Mouse (Mus musculus) embryo, embryonic 10.5 days (tissue): ENCODE measurements around the gene Cacna2d3.
A peak's percentile ranks its signal among the peaks of the same experiment; 100 is the strongest.

Experiments used
- DNase-seq: peaks from one replicate; pipeline ENCODE4 v3.0.0-alpha.2; 2015; ENCODE audit warnings: low spot score

The Cacna2d3 gene

DNA sequence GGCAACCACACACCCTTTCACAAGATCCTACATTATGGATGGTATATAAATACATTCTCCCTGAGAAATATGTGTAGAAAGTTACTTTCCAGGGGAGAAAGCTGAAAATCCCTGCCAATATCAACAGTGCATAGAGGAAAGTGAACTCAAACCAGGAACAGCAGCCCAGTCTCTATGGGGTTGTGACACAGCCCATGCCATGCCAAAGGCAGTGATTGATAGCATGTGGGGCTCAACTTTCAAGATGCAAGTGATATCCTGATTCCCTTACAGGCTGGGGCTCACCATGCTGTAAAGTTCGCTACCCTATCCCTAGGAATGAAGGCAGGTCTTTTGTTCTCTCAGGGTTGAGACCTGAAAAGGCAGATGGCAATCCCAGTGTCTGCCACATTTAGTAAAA is 229.9 kb downstream of the Cacna2d3 start:
- DNase-seq, result no peak

DNA sequence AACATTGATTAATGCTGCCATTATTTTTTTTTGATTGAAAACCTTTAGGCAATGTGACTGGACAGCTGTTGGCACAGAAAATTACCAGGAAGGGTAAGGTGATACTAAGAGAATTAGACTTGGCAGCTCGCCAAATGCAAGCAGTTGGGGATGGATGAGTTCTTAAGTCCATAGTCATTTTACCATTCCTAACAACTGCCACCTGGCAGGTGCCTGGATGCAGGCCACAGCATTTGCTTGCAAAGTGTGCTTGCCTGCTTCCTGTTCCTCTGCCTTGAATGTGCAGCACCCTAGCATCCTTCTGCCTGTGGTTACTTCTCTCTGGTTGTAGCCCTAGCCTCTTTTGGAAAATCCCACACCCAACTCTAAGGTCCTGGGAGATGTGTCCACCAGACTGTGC is 236.2 kb downstream of the Cacna2d3 start:
- no peak for DNase-seq

DNA sequence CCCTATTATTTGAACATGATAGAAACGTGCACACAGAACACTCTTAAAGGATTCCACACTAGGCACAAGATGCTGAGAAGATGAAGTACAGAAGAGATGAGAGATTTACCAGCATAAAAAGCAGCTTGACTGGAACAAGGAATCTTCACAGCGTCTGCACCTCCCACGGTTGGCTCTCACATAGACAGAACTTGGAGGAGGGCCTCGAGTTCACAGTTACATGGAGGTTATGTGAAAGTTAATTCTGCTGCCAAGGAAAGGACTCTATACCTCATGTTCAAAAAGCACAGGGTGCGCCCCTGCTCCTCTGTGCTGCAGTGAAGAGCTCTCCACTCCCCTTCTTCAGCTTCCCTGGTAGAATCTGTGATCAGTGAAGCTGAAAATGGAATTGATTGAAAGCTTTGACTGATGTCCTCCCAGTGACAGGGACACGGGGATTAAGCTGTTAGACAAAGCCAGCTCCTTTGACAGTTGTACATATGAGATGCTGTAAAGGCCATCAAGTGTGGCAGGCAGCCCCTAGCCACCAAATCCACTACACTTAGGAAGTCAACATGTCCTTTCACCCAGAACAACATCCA is 243.2 kb downstream of the Cacna2d3 start:
- DNase-seq, result peak; percentile 10

DNA sequence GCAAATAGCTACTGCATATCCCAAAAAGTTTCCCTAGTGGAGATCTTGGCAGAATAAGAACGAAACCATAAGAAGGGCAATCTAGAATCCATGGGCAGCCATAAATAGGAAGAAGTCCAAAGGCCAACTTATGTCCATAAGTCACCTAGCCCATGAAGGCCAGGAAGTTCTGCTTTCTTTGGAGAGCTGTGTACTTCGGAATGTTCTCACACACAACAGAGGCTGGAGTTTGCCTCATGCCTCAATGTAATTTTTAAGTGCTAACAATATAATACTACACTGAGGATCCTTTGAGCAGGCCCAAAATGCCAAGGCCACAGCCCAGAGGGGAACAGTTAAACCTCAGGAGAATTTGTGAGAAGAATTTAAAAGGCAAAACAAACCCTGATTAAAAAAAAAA is 257.4 kb downstream of the Cacna2d3 start:
- no peak for DNase-seq

DNA sequence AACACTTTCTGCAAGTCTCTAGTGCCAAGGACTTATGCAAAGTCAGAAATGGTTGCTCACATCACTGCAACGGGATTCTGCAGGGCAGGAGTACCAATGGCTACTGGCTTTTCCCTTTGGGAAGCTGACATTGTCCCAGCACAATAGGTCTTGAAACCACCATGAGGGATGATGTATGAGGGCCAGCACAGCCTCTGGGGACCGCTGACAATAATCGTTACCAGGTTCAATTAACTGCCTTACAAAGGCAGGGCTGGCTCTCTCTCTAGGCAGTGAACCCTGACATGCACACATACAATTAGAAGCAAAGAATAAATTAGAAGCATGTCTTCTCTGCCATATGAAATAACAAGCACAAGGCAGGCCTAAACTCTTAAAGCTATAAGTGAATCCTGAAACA is 272.5 kb downstream of the Cacna2d3 start:
- DNase-seq, result peak; percentile 58

DNA sequence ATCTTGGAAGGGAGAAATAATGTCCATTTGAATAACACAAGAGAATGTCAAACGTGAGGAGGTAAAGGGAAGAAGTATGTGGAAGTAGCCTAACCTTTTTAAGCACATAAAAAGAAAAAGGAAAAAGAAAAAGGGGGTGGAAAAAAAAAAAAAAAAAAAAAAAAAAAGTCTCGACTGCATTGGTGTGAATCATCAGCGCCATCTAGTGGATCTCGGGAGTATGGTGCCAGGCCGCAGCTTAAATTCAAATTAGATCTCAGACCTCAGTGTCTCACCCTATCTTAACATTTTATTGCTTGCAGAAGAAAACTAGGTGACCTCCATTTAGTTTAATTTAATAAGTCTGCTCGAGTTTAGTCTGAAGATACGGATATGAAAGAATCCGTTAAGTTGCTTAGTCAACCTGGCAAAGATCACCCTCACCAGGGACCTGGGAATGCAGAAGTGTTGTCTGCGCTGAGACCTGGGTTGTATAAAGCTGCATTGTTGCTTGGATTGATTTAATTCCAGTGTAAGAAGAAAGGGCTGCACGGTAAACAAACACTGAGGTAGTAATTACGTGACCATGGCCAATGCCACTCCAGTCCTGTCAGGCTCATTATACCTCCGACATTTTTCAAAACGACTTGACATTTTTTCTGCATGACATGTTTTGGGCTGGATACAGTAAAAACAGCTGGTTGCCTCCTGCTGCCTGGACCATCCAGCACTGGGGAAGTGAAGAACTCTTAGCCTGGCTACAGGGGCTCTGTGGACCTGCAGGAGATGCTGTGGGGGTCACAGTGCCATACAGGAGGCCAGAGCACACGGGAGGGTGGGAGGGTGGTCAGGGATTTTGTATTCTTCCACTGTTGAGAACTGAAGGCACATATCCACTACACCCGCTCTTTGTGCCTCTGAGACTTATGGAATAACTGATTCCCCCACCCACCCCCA is 278.3 kb downstream of the Cacna2d3 start:
- peak; percentile 80 for DNase-seq

DNA sequence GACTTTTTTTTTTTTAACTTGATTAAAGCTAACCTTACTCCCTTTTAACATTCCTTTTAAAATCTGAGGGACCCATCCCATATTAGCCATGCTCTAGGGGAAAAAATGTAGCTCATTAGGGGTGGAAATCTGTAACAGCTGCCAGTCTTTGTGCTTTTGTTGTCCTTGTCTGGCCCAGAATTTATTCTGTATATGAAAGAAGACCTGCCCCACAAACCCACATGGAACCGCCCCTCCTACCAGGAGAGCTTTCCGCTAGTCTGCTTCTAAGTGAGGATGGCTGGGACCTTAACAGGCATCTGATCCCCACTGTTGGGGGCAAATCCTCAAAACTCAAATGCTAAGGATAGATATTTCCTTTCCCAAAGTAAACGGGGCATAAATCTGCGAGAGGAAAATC is 279.2 kb downstream of the Cacna2d3 start:
- peak; percentile 69 for DNase-seq

DNA sequence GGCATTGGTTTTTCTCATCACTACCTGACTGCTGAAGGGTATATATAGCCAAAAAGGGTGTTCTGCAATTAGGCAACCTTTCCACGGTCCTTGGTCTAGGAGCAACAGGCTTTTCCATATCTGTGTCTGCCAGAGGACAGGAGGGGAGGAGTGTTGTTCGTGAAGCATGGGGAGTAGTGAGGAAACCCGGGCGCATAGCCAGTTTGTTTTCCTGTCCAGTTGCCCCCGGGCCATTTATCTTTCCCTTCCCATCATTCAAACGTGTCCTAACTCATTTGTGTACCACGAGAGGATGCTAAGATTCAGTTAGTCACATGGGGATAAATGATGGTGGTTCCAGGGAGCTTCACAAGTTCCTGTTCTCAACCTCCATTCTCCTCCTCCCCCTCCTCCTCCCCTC is 283.0 kb downstream of the Cacna2d3 start:
- no peak for DNase-seq

DNA sequence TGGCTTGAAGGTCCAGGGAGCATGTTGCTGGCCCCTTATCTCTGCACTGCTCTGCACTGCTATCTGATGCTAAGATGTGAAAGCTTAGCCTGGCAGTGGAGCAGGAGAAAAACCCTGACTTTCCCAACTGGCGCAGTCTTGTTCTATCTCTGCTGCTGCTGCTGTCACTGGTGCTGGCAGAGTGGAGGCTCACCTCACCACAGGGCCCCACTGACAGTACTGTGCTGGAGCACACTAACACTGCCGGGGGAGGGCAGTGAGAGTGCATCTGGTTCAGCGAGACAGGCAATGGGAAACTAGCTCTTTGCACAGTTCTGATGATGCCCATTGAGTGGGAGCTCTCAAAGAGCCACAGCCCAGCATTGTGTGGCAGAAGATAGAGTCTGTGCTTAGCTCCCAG is 283.4 kb downstream of the Cacna2d3 start:
- DNase-seq, result no peak

DNA sequence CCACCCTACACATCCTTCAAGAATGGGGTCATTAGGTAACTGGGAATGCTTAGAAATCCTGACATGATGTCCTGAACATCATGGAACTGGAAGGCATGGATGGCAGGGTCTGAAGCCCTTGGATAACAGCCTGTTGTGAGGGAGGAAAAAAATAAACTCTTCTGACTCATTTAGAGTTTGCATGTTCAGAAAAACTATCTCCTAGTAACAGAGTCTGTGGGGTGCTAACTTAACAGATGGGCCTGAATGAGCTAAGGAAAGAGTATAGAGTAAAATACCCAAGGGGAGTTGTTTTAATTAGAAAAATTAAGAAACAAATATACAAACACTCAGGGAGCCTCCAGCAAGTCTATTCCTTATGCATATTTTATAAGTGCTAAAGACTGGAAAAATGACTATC is 286.5 kb downstream of the Cacna2d3 start:
- DNase-seq, result no peak

DNA sequence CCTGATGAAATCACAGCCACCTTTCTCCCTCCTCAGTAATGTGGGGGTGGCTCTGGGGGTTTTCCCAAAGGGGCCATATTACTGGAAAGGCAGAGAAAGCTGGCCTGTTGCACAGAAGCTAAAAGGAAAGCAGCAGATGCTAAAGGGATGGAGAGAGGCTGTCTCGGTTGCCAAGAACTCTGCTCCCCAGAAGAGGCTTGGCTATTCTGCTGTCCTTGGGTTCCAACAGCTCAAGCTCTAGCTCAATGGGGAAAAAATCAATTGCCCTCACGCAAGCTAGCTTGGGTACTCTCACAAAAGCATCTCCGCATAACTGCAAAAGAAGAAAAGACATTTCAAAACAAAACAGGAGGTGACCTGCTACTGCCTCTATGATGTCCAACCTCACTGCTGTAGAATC is 287.9 kb downstream of the Cacna2d3 start:
- DNase-seq, result no peak

DNA sequence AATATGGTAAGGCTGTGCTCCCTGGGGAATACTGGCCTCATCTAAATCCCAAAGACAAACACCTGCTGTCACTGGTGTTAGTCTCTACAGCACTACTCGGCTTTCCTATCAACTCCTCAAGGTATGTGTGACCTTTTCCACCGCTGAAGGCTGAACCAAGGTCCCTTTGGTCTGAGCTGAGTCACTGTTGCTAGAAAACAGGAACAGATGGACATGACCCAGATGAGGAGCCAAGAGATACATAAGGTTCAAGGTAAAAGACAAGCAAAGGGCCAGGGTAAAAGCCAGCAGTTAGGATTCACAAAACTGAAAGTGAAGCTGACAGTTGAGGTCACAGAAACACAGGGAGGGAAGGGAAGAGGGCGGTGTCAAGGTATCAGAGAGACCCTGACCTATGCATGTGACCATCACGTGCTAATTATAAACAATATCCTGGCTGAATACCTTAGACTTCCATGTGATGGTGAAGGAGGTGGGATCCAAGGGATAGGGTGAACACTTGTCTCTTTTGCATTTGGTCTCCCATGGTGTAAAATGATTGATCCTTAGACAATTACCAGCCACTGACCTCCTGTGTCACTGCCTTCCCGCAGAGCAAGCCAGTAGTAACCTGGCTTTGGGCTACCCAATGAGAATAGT is 288.5 kb downstream of the Cacna2d3 start:
- DNase-seq, result no peak

DNA sequence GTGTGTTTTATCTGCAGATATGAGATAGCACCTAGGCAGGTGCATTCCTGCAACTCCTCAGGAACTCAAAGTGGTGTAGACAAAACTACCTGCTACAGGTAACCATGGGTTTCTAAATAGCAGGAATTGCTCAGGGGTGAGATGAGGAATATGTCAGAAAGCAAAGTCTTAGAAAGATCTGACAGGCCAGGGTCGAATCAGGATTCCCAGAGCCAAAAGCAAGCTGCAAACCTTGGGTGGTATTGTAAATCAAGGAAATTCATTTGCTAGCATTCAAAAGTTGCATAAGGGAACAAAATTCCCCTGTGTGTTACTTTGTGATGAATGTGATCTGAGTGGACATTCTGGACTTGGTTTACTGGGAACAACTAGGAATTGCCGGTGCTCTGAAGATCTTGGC is 291.9 kb downstream of the Cacna2d3 start:
- DNase-seq, result no peak

DNA sequence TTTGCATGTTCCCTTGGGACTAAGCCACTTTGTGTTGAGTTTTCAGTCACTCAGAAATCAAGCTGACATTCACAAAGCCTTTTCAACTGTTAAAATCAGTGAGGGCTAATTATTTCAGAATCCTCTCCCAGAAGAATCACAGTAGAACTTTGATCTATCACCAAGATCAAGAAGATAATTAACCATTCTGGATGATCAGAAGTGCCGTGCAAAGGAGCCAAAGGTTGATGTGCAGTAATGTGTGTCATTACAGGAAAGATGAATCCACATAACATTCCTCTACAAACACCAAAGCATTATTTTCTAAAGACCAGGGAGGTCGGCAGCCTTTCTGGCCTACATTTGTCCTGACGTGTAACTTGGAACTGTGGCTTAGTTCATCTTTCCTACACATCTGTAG is 296.0 kb downstream of the Cacna2d3 start:
- no peak for DNase-seq

DNA sequence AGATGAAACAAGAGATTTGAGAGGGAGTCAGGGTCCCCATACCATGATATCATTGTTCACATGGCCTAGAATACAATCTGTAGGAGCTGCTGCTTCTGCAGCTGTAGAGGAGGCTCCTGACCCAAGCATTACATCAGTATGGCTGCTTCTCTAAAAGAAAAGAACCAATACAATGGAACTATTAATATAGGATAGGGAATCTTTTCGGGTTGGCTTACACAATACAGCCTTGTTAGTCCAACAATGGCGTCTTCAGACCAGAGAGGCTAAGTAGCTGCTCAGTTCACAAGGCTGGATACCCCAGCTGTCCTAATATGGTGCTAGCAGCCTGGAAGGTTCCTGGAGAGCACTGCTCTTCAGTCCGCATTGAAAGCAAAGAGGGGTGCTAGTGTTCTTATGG is 296.5 kb downstream of the Cacna2d3 start:
- no peak for DNase-seq

DNA sequence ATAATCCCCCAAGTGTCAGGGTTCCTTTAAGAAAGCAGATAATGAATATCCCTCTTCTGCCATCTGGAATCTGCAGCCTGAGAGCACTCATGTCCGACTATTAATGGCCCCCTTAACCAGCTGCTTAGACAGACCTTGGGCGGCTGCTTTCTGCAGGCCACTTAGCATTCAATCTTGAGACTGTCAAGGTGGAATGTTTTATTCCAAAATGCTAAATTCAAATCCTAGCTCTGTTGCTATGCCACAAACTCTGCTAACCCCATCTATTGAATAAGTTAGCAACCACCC is 315.8 kb downstream of the Cacna2d3 start:
- peak; percentile 16 for DNase-seq

DNA sequence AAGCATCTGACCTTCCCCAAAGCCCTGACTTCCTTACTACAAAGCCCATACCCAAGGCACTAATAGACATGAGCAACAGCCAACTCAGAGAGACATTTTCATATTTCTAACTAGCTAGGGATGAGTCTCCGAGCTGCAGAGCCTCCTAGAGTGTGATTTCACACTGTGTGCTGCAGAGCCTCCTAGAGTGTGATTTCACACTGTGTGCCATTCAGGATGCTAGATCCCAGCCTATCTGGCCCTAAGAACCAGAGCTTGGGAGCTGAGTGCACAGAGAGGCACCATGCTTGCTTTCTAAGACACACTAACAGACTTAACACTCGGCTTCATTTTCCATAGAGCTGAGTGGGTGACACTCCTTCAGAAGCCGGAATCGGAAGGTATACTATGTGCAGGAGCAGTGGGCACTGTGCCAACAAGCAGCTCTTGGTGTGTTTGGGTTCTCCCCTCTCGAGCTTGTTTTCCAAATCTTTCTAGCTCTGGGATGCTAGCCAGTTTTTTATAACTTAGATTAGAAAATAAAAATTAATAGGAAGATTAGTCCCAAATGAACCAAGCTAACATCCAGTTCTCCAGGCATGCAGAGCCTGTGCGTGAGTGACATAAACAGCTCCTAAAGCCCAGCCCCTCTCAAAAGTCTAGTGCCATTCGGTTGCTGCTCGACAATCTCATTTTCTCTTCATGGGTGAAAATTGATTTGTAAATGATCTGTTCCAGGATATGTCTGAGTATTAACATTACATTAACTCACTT is 316.4 kb downstream of the Cacna2d3 start:
- no peak for DNase-seq

DNA sequence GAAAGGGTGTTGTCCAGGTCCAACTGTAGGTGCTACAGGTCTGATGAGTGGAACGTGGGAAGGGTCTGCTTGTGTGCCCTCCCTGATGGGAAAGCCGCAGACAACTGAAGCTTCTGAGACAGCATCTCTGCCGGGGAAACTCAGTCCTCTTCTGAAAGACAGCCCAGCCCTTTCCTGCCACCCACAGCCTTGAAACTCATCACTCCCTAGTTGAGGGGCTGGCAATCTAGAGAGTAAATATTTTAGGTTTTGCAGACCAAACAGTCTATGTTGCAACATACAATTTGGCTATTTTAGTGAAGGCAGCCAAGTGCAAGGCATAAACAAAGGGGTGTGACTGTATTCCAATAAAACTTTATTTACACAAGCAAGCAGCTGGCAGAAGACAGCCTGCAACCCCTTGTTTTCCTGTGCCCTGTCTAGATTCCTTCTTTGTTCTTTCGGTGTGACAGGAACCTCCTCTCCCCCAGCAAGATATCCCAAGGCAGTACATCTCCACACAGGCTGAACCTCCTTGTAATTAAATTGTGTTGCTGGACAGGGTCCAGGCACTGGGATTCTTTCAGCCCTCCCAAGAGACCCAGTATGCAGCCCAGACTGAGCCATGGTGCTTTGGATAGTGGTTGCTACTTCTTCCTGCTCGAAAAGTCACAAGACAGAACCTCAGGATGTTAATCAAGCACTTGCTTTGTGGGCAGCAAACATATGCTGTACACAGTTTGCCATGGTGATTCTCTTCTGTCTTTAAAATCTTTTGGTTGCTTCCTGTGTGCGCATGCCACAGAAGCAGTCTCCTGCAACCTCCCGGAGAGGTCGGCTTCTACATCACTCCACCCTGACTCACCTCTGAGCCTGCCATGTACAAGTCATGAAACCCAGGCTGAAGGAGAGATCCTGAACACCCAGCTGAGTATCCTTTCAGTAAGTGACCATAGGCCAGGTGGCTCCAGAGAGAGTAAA is 317.5 kb downstream of the Cacna2d3 start:
- no peak for DNase-seq

DNA sequence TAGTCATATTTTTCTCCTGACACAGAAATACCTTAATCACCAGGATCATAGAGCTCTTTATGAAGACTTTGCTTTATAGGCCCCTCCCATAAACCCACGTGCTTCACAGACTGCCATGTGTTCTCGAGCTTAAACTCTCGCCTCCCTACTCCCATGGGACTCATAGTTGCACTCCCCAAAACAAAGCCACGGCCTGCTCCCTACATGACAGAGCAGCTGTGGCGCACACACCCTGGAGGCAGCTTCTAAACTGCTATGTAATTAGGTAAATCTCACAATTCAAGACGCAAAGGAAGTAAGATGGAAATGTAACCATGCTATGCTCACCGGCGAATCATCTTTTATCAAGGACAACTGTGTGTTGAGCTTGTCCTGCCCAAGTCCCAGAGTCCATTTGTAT is 319.2 kb downstream of the Cacna2d3 start:
- DNase-seq, result peak; percentile 14

DNA sequence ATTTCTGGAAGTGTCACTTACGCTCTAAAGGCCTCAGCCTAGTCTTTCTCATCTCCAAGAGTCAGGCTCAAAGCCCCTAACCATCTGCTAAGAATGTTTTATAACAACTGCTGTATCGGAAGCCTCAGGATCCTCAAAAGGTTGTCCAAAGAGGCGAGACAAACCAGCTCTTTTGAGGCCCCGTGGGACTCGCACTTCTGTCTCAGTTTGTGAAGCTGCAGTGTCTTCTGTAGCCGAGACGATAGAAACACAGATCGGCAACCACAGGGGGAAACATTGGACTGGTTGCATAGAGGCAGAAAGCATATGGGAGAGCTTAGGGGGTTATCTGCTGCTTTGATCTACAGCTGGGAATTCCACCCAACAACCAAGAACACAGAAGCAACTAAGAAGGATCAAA is 327.9 kb downstream of the Cacna2d3 start:
- no peak for DNase-seq

DNA sequence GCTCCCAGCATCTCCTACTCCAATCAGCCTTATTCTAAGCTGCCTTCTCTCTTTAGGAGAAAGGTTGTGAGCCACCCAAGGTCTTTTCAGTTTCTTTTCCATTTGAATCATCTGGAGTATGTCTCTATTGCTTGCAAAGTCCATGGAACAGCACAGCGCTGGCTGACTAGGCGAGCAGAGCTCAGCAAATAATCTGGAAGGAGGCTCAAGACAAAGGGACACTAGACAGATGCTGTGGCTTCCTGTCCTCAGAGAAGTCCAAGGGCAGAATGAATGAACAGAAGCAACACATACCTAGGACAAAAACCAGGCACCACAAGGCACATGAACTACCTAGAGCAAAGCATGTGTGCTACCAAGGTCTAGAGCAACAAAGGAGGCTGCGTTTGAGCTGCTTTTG is 328.8 kb downstream of the Cacna2d3 start:
- no peak for DNase-seq

DNA sequence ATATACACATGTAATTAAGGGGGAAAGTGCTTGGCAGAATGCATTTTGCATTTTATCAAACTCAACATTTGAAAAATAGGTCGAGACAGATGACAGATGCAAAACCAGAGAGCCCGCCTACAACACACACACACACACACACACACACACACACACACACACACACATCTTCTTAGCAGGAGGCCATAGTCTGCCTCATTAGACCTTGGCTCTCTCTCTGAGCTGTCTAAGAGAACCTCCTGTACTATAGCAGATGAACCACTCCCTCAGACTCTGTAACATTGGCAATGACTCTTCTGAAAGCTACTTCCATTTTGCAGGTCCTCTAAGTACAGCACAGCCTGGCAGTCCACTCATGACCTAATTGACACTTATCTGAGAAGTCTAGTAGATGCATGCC is 330.2 kb downstream of the Cacna2d3 start:
- no peak for DNase-seq
